Mouse (Mus musculus): ENCODE results near the gene Gpr152. TPM values are rescaled to one million over a fixed set of nuclear protein-coding genes. Genes with fewer than 3 reads are reported as not detected.
A peak's percentile ranks its signal among the peaks of the same experiment; 100 is the strongest.

The Gpr152 gene
- total RNA-seq, 2 experiments from 2014 or later, result 0.07 TPM; not detected in 1

- DNase-seq, result no peak
Observed at GRCm38 (mm10) chr19:4150567-4151487, 11.2 kb downstream of the Gpr152 start.

DNA sequence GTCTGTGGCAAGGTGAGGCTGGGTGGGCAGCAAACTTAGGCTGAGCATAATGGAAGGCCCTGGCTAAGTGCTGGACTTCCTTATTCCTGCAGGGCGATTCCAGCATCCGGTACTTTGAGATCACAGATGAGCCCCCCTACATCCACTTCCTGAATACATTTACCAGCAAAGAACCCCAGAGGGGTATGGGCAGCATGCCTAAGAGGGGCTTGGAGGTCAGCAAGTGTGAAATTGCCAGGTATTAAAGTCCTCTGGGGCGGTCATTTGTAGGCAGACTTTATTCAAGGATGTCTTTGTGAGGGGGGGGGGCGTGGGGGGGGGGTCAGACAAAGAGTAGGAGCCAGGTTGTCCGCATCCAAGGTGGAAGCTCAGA is 11.9 kb downstream of the Gpr152 start:
- DNase-seq, result no peak

DNA sequence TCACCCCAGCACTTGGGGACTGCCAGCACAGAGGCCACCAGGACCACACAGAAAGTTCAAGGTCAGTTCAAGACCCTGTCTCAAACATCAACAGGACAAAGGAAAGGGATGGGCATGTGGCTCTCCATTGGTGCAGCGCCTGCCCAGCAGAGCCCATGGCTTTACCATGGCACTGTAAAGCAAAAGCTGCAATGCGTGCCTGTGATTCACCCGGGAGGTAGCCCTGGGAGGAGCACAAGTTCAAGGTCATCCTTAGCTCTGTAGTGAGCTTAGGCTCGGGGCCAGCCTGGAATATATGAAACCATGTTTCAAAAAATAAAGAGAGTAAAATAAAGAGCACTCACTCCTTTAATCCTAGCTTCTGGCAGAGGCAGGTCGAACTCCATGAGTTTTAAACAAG is 12.3 kb downstream of the Gpr152 start:
- no peak for DNase-seq

GRCm38 (mm10) chr19:4152445-4153231 is 13.1 kb downstream of the Gpr152 start:
- no peak for DNase-seq

GRCm38 (mm10) chr19:4153232-4153654 is 13.7 kb downstream of the Gpr152 start, which contains the start of gene Ptprcap:
Ptprcap (plus strand) TSS chr19:4153604.
- no peak for DNase-seq

DNA sequence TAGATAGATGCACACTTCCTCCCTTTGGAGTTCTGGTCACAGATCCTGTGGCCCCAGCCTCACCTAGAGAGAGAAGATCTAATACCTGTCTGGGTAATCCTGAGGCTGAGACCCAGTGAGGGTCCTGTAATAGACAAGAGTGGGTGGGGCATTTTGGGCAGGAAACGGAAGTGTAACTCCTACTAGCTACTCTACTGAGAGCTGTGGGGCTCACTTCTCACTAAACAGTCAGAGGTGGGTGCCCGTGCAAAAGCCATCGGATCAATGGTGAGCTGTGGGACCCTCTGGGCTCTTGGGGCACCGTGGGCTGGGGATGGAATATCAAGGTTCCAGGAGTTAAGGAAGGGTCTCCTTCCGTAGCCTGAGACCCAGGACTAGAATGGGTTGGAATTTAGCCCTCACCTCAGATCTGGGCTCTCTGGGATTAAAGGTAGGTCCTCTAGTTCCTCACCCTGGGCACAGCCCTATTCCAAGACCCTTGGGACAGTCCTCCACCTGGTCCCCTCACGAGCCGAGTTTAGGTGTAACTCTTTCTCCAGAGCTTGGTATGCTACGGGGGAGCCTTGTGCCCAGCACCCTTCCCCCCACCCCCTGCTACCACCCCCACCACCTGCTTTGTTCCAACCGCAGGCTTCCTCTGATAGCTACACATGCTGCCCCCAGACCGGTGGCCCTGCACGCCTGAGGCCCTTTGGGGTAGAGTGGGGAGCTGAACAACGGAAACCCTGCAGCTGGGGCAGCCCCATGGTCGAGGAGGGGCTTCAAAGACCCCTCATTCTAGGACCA is 15.0 kb downstream of the Gpr152 start:
- DNase-seq, result no peak

- no peak for DNase-seq
Observed at GRCm38 (mm10) chr19:4155223-4156072, 15.9 kb downstream of the Gpr152 start.

DNA sequence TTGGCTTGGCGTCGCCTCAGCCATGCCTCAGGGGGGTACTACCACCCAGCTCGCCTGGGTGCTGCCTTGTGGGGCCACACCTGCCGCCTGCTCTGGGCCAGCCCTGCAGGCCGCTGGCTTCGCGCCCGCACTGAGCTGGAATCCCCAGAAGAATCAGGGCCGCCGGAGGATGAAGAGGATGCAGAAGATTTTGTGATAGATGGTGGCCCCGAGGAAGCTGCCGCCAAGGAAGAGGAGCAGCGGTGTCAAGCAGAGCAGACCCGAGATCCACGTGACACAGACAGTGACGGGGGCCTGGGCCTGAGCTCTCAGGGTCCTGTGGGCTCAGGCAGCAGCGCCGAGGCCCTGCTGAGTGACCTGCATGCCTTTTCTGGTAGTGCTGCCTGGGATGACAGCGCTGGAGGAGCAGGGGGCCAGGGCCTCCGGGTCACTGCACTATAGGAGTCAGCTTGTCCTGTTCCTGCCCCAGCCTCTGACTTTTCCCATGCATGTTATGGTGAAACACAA is 16.5 kb downstream of the Gpr152 start:
- DNase-seq, result no peak

- DNase-seq, result no peak
Observed at GRCm38 (mm10) chr19:4156771-4157170, 17.2 kb downstream of the Gpr152 start.

- DNase-seq, result no peak
Observed at GRCm38 (mm10) chr19:4159049-4159448, 19.5 kb downstream of the Gpr152 start.

DNA sequence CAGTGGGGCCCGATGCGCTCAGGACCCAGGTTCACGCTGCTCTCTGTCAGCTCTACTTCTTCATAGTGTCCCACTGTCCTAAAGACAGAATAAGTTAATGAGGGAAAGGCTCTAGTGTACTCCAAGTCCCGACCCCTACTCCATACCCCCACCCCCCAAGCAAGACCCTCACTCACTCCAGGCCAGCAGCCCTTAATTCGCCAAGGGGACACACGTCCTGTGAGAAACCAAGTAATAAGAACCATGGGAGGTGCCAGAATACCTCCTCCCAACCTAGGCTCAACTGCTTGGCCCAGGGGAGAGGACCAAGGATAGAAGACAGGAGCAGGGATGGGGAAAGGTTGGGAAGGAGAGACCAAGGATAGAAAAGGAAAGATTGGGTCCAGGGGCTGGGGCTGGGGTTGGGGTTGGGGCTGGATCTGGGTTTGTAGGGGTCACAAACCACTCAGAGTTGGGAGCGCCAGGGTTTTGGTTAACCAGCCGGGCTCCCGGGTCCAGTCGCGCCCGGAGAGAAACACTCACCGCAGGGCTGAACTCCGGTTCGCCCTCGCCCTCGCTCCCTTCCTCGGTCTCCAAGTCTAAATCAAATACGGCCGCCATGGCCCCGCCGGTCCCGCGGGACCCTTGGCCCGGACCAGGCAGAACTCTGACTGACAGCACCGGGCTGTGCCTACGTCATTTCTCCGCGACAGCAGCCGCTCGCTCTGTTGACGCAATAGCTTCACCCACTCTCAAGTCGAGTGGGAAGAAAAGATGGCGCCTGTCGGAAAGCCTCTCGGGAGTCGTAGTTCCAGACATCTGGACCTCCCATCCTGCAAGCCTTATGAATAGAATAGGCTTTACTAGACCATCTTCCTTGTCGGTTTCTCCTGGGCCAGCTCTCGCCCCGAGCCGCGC is 23.3 kb downstream of the Gpr152 start, which contains the start of gene Rps6kb2:
TSS of gene Rps6kb2 (minus strand) at position 709 of the 897 bp plus-strand sequence.
- peak; percentile 96 for DNase-seq

DNA sequence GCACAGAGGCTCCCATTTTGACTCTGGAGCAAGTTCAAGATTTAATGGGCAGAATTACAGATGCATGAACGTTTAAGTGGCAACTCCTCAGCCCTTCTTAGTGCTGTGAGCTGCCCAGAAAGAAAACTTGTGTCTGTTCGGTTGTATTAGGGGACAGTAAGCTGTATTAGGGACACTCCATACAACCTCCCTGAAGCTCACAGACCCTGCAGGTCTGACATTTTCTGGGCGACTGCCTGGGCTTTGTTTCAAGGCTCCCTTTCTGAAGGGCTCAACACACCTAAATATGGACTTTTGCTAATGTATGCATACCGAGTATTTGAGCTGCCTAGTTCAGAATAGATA is 23.9 kb downstream of the Gpr152 start:
- DNase-seq, result no peak

GRCm38 (mm10) chr19:4164100-4164499 is 24.5 kb downstream of the Gpr152 start:
- DNase-seq, result no peak

DNA sequence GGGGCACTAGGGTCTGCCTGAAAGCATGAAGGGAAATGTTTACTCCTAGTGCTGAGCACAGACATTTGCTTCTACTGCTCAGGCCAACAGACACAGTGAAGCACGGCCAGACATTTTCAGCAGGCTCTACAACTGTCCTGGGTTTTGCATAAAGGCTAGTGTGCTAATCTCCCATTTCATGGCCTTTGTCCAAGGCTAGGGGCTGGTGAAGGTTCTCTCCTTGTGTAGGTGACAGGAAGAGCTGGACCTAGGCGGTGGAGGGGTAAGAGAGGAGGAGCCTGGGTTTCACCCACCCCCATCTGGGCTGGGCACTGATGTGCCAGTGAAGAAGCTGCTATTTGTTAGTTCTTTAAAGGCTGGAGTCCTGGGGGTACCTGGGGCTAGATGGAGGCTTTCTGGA is 25.1 kb downstream of the Gpr152 start:
- no peak for DNase-seq

GRCm38 (mm10) chr19:4166678-4167476 is 27.3 kb downstream of the Gpr152 start:
- DNase-seq, result no peak

GRCm38 (mm10) chr19:4169378-4169784 is 29.8 kb downstream of the Gpr152 start:
- peak; percentile 100 for DNase-seq

DNA sequence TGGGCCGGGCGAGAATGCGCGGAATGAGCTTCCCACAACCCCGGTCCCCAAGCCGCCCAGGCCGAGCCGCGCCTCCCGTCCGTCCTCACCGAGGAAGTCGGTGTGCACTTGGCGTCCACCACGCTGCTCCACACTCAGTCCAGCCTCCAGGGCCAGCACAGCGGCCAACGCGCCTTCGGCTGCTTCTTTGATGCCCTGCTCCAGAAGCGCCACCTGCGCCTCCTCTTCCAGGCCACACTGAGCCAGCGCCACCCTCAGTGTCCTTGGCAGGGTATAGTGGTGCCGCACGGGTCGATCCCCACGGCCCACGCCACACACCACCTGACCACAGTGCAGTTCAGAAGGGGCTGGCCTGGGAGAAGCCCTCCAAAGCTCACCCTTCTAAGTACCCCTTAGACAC is 30.2 kb downstream of the Gpr152 start:
- no peak for DNase-seq

DNA sequence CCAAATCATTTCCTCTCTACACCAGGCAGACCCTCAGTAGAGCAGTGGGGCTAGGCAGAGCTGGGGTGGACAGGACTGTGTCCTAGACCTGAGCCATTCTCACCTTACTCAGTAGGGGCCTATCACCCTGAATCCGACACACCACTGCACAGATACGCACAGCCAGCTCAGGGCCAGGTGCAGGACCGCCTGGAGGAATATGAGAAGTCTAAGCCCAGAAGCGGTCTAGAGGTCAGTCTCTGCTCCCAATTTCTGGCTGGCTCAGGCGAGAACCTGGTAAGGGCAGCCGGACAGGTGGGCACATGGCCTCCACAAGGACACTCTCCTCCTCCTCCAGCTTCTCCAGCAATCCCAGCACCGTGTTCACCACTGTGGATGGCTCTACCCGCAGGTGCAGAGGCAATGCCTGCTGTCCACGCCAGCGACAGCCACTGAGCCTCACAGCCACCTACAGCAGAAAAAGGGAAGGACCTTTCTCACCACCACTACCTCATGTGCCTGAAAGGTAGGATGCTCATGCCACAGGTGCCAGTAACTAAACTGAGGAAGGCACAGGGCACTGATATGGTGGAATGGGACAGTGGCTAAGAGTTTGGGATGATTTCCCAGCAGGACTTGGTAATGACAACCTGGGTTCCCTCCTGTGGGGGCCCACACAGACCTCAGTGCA is 31.3 kb downstream of the Gpr152 start:
- no peak for DNase-seq
